Comparison of ENCODE assay signal across 17 mouse cellular contexts in the genomic region with DNA sequence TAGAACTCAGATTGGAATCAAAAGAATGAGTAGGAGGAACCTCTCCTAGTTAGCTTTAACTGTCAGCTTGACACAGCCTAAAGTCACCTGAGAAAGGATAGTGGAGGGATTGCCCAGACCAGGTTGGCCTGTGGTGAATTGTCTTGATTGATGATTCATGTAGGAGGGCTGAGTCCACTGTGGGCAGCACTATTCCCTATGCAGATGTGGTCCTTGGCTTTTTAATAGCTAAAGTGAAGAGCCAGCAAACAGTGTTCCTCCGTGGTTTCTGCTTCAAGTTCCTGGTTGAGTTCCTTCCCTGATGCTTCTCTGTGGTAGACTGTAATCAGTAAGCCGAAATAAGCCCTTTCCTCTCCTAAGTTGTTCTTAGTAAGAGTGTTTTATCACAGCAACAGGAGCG.
DNase-seq lines count a peak whose midpoint lies in the region; ATAC-seq and TF ChIP-seq lines count a peak whose summit lies in the region.
"Had no signal": no experiment of that assay in that cellular context is flagged by ENCODE, and none has a peak within 500 bp of the region (broad histone marks: within the 10 kb centered on the region; RNA-seq: fewer than 3 reads in every experiment).

No protein-coding gene starts in this region.

- no peak overlapping the region for H3K9ac ChIP-seq in liver, embryonic 16.5 days (ENCODE audit: low read depth, low read length)
- H3K9ac ChIP-seq in liver, embryonic 12.5 days, result no peak overlapping the region

- H3K9me3 ChIP-seq in heart, embryonic 10.5 days, result no peaks in the 10 kb centered on the region; the same call in 1 of the 2 replicates
- no peaks in the 10 kb centered on the region for H3K9me3 ChIP-seq in liver, embryonic 16.5 days (replicated peaks; ENCODE audit: control insufficient read depth, low read length)
- H3K9me3 ChIP-seq in liver, embryonic 12.5 days (replicated peaks), result no peaks in the 10 kb centered on the region

- no peak for ATAC-seq in liver, embryonic 16.5 days (ENCODE audit: low read depth)
- ATAC-seq in liver, embryonic 12.5 days, result no peak
- ATAC-seq: Patski had no signal

- no peak overlapping the region for H3K4me3 ChIP-seq in heart, embryonic 10.5 days
- no peak overlapping the region for H3K4me3 ChIP-seq in liver, embryonic 16.5 days (ENCODE audit: low read depth, low read length)
- H3K4me3 ChIP-seq in liver, embryonic 12.5 days, result no peak overlapping the region
- no peak overlapping the region for H3K4me3 ChIP-seq in small intestine, adult 2 months (ENCODE audit: low read depth, low read length)

- peak; percentile 72 for DNase-seq in heart, adult 11 months
- no peak for DNase-seq in heart, embryonic 10.5 days (ENCODE audit: low spot score)
- peak; percentile 57 for DNase-seq in 416B (ENCODE audit: low read depth)
- DNase-seq in lung, postnatal 14 days, result no peak
- DNase-seq in frontal cortex, postnatal 25 days (ENCODE audit: low spot score in 2 of 2), result no peak
- DNase-seq: adrenal gland, adult 2 months; adrenal gland, adult 8-10 months; adrenal gland, postnatal 10 days; adrenal gland, postnatal 25 days; cerebellum, adult 11 months; cerebellum, adult 11-12 months; cerebellum, adult 18-20 months had no signal

- TF ChIP-seq POLR2A in small intestine, adult 2 months (IDR thresholded peaks at IDR 0.05; ENCODE audit: low read depth, low read length), result no peak

- TF ChIP-seq CTCF in small intestine, adult 2 months (IDR thresholded peaks at IDR 0.05; ENCODE audit: extremely low read depth, insufficient read length, insufficient replicate concordance, low read depth, low read length), result no peak

- H3K4me1 ChIP-seq in heart, embryonic 10.5 days, result peaks cover 16% of the 10 kb centered on the region
- H3K4me1 ChIP-seq in liver, embryonic 16.5 days (ENCODE audit: control insufficient read depth, low read depth, low read length), result peaks cover 6% of the 10 kb centered on the region
- H3K4me1 ChIP-seq in liver, embryonic 12.5 days, result peaks cover 21% of the 10 kb centered on the region
- peaks cover 6% of the 10 kb centered on the region for H3K4me1 ChIP-seq in small intestine, adult 2 months (ENCODE audit: control insufficient read depth, insufficient read depth, insufficient read length, low read length)

- no peak overlapping the region for H3K4me2 ChIP-seq in liver, embryonic 16.5 days (ENCODE audit: low read depth, low read length)
- H3K4me2 ChIP-seq in liver, embryonic 12.5 days, result no peak overlapping the region

- H3K36me3 ChIP-seq in heart, embryonic 10.5 days, result peaks cover 9% of the 10 kb centered on the region; the same call in 1 of the 2 replicates
- peaks cover 89% of the 10 kb centered on the region for H3K36me3 ChIP-seq in liver, embryonic 16.5 days (ENCODE audit: control insufficient read depth, insufficient read depth)
- peaks cover 96% of the 10 kb centered on the region for H3K36me3 ChIP-seq in liver, embryonic 12.5 days
- peaks cover 13% of the 10 kb centered on the region for H3K36me3 ChIP-seq in small intestine, adult 2 months (ENCODE audit: control insufficient read depth, insufficient read depth, low read length)

- no peak overlapping the region for H3K27ac ChIP-seq in heart, embryonic 10.5 days
- peak overlapping the region; percentile 19; the same call in 1 of the 2 replicates for H3K27ac ChIP-seq in liver, embryonic 16.5 days (ENCODE audit: low read length)
- no peak overlapping the region for H3K27ac ChIP-seq in liver, embryonic 12.5 days
- H3K27ac ChIP-seq in small intestine, adult 2 months (ENCODE audit: insufficient read depth, low read depth, low read length), result 0 out of 2 replicates have a peak overlapping the region, but pooled peaks have one; percentile 2

- H3K27me3 ChIP-seq in heart, embryonic 10.5 days (ENCODE audit: insufficient read depth, poor library complexity, severe bottlenecking), result no peaks in the 10 kb centered on the region
- H3K27me3 ChIP-seq in liver, embryonic 16.5 days (ENCODE audit: control insufficient read depth, insufficient read depth, low read depth, low read length), result no peaks in the 10 kb centered on the region
- H3K27me3 ChIP-seq in liver, embryonic 12.5 days (replicated peaks), result no peaks in the 10 kb centered on the region
- H3K27me3 ChIP-seq in small intestine, adult 2 months (ENCODE audit: control insufficient read depth, insufficient read depth, low read length), result no peaks in the 10 kb centered on the region
- H3K27me3 ChIP-seq: CH12.LX, Patski had no signal

- 93% methylated on average over 3 of the region's 3 CpGs for WGBS in heart, embryonic 10.5 days
- 77% methylated on average over 3 of the region's 3 CpGs for WGBS in liver, embryonic 16.5 days (ENCODE audit: insufficient replicate concordance)
- WGBS in liver, embryonic 12.5 days (ENCODE audit: insufficient replicate concordance), result 81% methylated on average over 3 of the region's 3 CpGs
- 48% methylated on average over 3 of the region's 3 CpGs for WGBS in small intestine, adult 2 months

Comparison
In these comparisons a context has a peak if more than half of its experiments do, and no peak if none do; other contexts are left out.
1. DNase-seq: peak in heart, adult 11 months (single experiment) and 416B (single experiment); none in heart, embryonic 10.5 days (single experiment), lung, postnatal 14 days (single experiment) and frontal cortex, postnatal 25 days (0 of 2).
2. H3K27ac ChIP-seq: peak in liver, embryonic 16.5 days (single experiment) and small intestine, adult 2 months (single experiment); none in heart, embryonic 10.5 days (single experiment) and liver, embryonic 12.5 days (single experiment).